8 mouse cellular contexts compared by ENCODE assay signal in genomic region chr9:36832529-36832928, GRCm38 (mm10). TPM values are rescaled to one million over a fixed set of nuclear protein-coding genes. Genes with fewer than 3 reads are reported as not detected.
DNase-seq lines count a peak whose midpoint lies in the region; ATAC-seq and TF ChIP-seq lines count a peak whose summit lies in the region.

No protein-coding gene starts in this region.

- under 1% methylated on average over 31 of the region's 32 CpGs for WGBS in embryonic facial prominence, embryonic 11.5 days
- WGBS in intestine, postnatal 0 days: 2% methylated on average over 28 of the region's 32 CpGs

- H3K27me3 ChIP-seq in embryonic facial prominence, embryonic 11.5 days (ENCODE audit: control insufficient read depth, insufficient read depth, low read length): no peaks in the 10 kb centered on the region
- peaks cover 20% of the 10 kb centered on the region; the same call in 1 of the 2 replicates for H3K27me3 ChIP-seq in intestine, postnatal 0 days (replicated peaks; ENCODE audit: control insufficient read depth, insufficient read depth, low read length)

- H3K4me1 ChIP-seq in embryonic facial prominence, embryonic 11.5 days (ENCODE audit: control insufficient read depth, insufficient read depth, low read length): no peaks in the 10 kb centered on the region
- no peaks in the 10 kb centered on the region for H3K4me1 ChIP-seq in intestine, postnatal 0 days (replicated peaks; ENCODE audit: control insufficient read depth, insufficient read depth, low read length)

- 0 out of 2 replicates have a peak overlapping the region, but pooled peaks have one; percentile 16 for H3K27ac ChIP-seq in embryonic facial prominence, embryonic 11.5 days (replicated peaks; ENCODE audit: low read depth, low read length)
- H3K27ac ChIP-seq in intestine, postnatal 0 days (ENCODE audit: low read depth, low read length): no peak overlapping the region

- no peak for ATAC-seq in CD4-positive, CD25-positive, alpha-beta regulatory T cell, adult 4 months
- ATAC-seq in embryonic facial prominence, embryonic 11.5 days (replicated peaks; ENCODE audit: insufficient number of reproducible peaks, low FRiP score, low TSS enrichment, low read depth): peak; percentile 95
- ATAC-seq in intestine, postnatal 0 days: peak; percentile 71
- 0 out of 2 replicates have a peak, but pooled peaks have one; percentile 41 for ATAC-seq in megakaryocyte-erythroid progenitor cell, adult 5-6 weeks (replicated peaks; ENCODE audit: low FRiP score, low TSS enrichment, poor library complexity, severe bottlenecking)

- H3K4me3 ChIP-seq in embryonic facial prominence, embryonic 11.5 days (ENCODE audit: low read depth, low read length): peak overlapping the region; percentile 41
- peak overlapping the region; percentile 39 for H3K4me3 ChIP-seq in intestine, postnatal 0 days (ENCODE audit: low read depth, low read length)

- H3K36me3 ChIP-seq in embryonic facial prominence, embryonic 11.5 days (replicated peaks; ENCODE audit: control insufficient read depth, insufficient read depth, low read depth, low read length): no peaks in the 10 kb centered on the region
- H3K36me3 ChIP-seq in intestine, postnatal 0 days (ENCODE audit: control insufficient read depth, insufficient read depth): no peaks in the 10 kb centered on the region

- no peak for TF ChIP-seq CTCF in intestine, postnatal 0 days (IDR thresholded peaks at IDR 0.05; ENCODE audit: low read depth)

- H3K9ac ChIP-seq in embryonic facial prominence, embryonic 11.5 days (replicated peaks; ENCODE audit: low read length): peak overlapping the region; percentile 52
- 0 out of 2 replicates have a peak overlapping the region, but pooled peaks have one; percentile 11 for H3K9ac ChIP-seq in intestine, postnatal 0 days (ENCODE audit: low read depth, low read length)

- intact Hi-C loops in left cerebral cortex, postnatal 14 days (cut with DNase I): loop anchor here (5.0 kb wide), 1 partner anchor 35 kb away; the partner anchor contains the start of gene Ei24

- peak; percentile 17 for DNase-seq in CD4-positive, CD25-positive, alpha-beta regulatory T cell, adult 2 months (ENCODE audit: low read depth, low spot score)
- peak; percentile 85 for DNase-seq in embryonic facial prominence, embryonic 11.5 days (ENCODE audit: low spot score)
- peak; percentile 97 for DNase-seq in heart, adult 11 months
- peak; percentile 91 to 95 for DNase-seq in left cerebral cortex, postnatal 14 days (ENCODE audit: low spot score in 2 of 2)
- peak; percentile 88 to 92 for DNase-seq in right cerebral cortex, postnatal 36 days (ENCODE audit: low spot score in 2 of 2)

- H3K9me3 ChIP-seq in embryonic facial prominence, embryonic 11.5 days (replicated peaks; ENCODE audit: control insufficient read depth, low read length): no peaks in the 10 kb centered on the region
- H3K9me3 ChIP-seq in intestine, postnatal 0 days (ENCODE audit: control insufficient read depth): no peaks in the 10 kb centered on the region

- peak overlapping the region; percentile 56 for H3K4me2 ChIP-seq in embryonic facial prominence, embryonic 11.5 days (ENCODE audit: low read depth, low read length)
- peak overlapping the region; percentile 70 for H3K4me2 ChIP-seq in intestine, postnatal 0 days (replicated peaks; ENCODE audit: low read depth)

RNA-seq across cellular contexts. Expression of gene Fez1, which starts 10.9 kb away (rescaled TPM):
- 1 to 10 TPM in 1 of 2 experiments, not detected in 1; 1.6 TPM for polyA plus RNA-seq in CD4-positive, CD25-positive, alpha-beta regulatory T cell, adult 4 months (2017; shearing (Covaris generic))
- polyA plus RNA-seq in embryonic facial prominence, embryonic 11.5 days (2014; fragmentation: Nextera tagmentation; extraction: Ambion mirVana): 107 and 110 TPM in 2 replicates
- 9.6 and 10.3 TPM in 2 replicates for polyA plus RNA-seq in intestine, postnatal 0 days (2015; fragmentation: Nextera tagmentation; extraction: Ambion mirVana)
- 100 to 1,000 TPM; 324 to 329 TPM for total RNA-seq in left cerebral cortex, postnatal 14 days (2021)
- not detected in 2 replicates for total RNA-seq in megakaryocyte-erythroid progenitor cell, adult 5-6 weeks (2014; fragmentation: Nextera tagmentation)
- total RNA-seq in megakaryocyte-erythroid progenitor cell, adult 5-6 weeks (2017): not detected in 2 replicates

RNA-seq across cellular contexts. Expression of gene Ei24, which starts 35.3 kb away (rescaled TPM):
- polyA plus RNA-seq in CD4-positive, CD25-positive, alpha-beta regulatory T cell, adult 4 months (2017; shearing (Covaris generic)): 10 to 100 TPM; 12.9 to 13.7 TPM
- polyA plus RNA-seq in embryonic facial prominence, embryonic 11.5 days (2014; fragmentation: Nextera tagmentation; extraction: Ambion mirVana): 71.0 and 73.6 TPM in 2 replicates
- 60.8 and 61.6 TPM in 2 replicates for polyA plus RNA-seq in intestine, postnatal 0 days (2015; fragmentation: Nextera tagmentation; extraction: Ambion mirVana)
- total RNA-seq in left cerebral cortex, postnatal 14 days (2021): 100 to 1,000 TPM; 126 to 128 TPM
- 34.9 and 60.8 TPM in 2 replicates for total RNA-seq in megakaryocyte-erythroid progenitor cell, adult 5-6 weeks (2014; fragmentation: Nextera tagmentation)
- total RNA-seq in megakaryocyte-erythroid progenitor cell, adult 5-6 weeks (2017): 42.1 and 44.0 TPM in 2 replicates

Comparison
In these comparisons a context has a peak if more than half of its experiments do, and no peak if none do; other contexts are left out.
1. DNase-seq: peak in every context shown above with its lines; median percentile 97 in heart, adult 11 months; 93 in left cerebral cortex, postnatal 14 days; 90 in right cerebral cortex, postnatal 36 days; 85 in embryonic facial prominence, embryonic 11.5 days; 17 in CD4-positive, CD25-positive, alpha-beta regulatory T cell, adult 2 months.